Mouse (Mus musculus) C2C12 (cell line): Measurements from ENCODE around the gene Thap8.

ENCODE experiments used
- CTCF ChIP-seq: IDR thresholded peaks from one replicate; pipeline ENCODE4 v1.5.1; 2011; ENCODE audit not compliant: control insufficient read depth, insufficient read depth, insufficient read length
- MYOG ChIP-seq: IDR thresholded peaks from one replicate; pipeline ENCODE4 v1.6.1; 2011; ENCODE audit not compliant: control insufficient read depth, insufficient read length; ENCODE audit errors: extremely low read depth

- TF ChIP-seq CTCF (no peak), MYOG (no peak)
These were observed 983 bp upstream of the Thap8 start for GRCm38 (mm10) chr7:30278911-30279310.
